Mouse (Mus musculus) heart, adult 2 months (tissue): ENCODE results near the gene Gm3285.

ENCODE experiments used
- CTCF ChIP-seq: fragments of 200-600 bp; IDR thresholded peaks from 2 replicates; pipeline ENCODE4 v1.8.1; 2022; ENCODE audit warnings: antibody characterized with exemption, mild to moderate bottlenecking, moderate library complexity
- EP300 ChIP-seq: fragments of 200-500 bp; IDR thresholded peaks from 2 replicates; pipeline ENCODE4 v1.6.1; 2011; ENCODE audit warnings: low read depth, low read length, control low read depth; ENCODE audit not compliant: insufficient read depth
- POLR2A ChIP-seq: fragments of 200-500 bp; IDR thresholded peaks from 2 replicates; pipeline ENCODE4 v1.6.1; 2011; ENCODE audit warnings: mild to moderate bottlenecking, low read depth, low read length, control low read depth; ENCODE audit not compliant: insufficient read depth

GRCm38 (mm10) chr10:77839006-77839405 lies 22.8 kb upstream of the Gm3285 start:
- TF ChIP-seq CTCF (no peak), POLR2A (no peak), EP300 (no peak)
